Mouse (Mus musculus) liver, adult 2 months (tissue): ENCODE measurements at regions not wholly inside any gene's neighbourhood (a gene's known extent, or its start where the extent isn't known, plus 50 kb on each side); places are given as distances from the start of the nearest gene placed in this dataset.

Experiments used
- CTCF ChIP-seq: fragments of 200-500 bp; IDR thresholded peaks from 2 replicates; pipeline ENCODE4 v1.5.1; 2011; ENCODE audit warnings: low read depth, low read length, control low read depth
- POLR2A ChIP-seq: fragments of 200-500 bp; IDR thresholded peaks from 2 replicates; pipeline ENCODE4 v1.6.1; 2011; ENCODE audit warnings: low read length, control low read depth; ENCODE audit not compliant: insufficient read depth; ENCODE audit errors: extremely low read depth

DNA sequence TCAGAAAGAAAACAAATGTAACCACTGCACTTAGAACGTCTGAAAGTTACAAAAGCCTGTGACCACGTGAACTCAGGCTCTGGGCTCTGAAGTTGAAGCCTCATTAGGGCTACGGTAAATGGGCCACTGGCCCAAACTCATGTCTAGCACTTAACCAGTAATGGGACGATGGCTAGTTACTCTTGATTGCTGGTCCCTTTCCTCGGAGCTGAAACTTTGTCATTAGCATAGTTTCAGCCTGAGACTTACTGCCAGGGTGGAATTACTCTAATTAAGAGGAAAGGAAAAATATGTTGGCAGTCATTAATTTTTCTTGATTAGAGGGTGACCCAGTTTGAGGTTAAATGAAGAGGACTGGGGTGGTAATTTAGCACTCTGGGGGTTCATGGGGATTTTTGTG, 192.6 kb downstream of the Slc4a3 start:
- TF ChIP-seq POLR2A = no peak
- TF ChIP-seq CTCF = no peak
